Mouse (Mus musculus): ENCODE data around the gene Rnf145.

DNA sequence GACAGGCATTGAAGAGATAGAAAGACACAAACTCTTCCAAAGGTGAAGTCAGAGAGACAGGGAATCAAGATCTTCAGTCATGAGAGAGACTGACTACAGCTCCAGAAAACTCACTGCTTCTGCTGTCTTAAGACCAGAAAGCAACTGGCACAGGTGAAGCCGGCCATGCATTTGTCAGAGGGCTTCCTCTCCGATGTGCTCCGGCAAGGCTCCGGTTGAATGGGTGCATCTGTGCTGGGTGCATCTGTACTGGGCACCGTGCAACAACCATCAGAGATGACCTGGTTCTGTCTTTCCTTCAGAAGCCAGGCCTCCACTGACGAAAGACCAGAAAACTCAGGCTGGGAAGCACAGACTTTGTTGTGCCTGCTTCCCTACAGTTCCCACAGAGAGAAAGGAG, 38.5 kb upstream of the Rnf145 start:
- TF ChIP-seq CTCF (IDR thresholded peaks at IDR 0.05; ENCODE audit: borderline replicate concordance, insufficient read depth, low read depth, low read length), result no peak
- no peak for TF ChIP-seq POLR2A (IDR thresholded peaks at IDR 0.05; ENCODE audit: borderline replicate concordance, insufficient read depth, low read length)

All from cerebellum, adult 2 months (tissue).